Mouse (Mus musculus) thymus, adult 2 months (tissue): ENCODE measurements around the gene Zfp239.

Source experiments
- CTCF ChIP-seq: fragments of 200-500 bp; IDR thresholded peaks from 2 replicates; pipeline ENCODE4 v1.5.1; 2012; ENCODE audit warnings: mild to moderate bottlenecking, control low read depth, low read length, moderate library complexity, borderline replicate concordance; ENCODE audit not compliant: control insufficient read depth, poor library complexity, insufficient read depth; ENCODE audit errors: extremely low read depth
- POLR2A ChIP-seq: fragments of 200-500 bp; IDR thresholded peaks from 2 replicates; pipeline ENCODE4 v1.6.1; 2012; ENCODE audit warnings: mild to moderate bottlenecking, low read length, control low read depth, moderate library complexity; ENCODE audit not compliant: control insufficient read depth, poor library complexity, insufficient read depth; ENCODE audit errors: extremely low read depth

- TF ChIP-seq POLR2A (no peak), CTCF (no peak)
These were observed 565 bp downstream of the Zfp239 start for GRCm38 (mm10) chr6:117862465-117862864.
